Mouse (Mus musculus): ENCODE results near the gene Nrarp.
A peak's percentile ranks its signal among the peaks of the same experiment; 100 is the strongest.

Nrarp gene

DNA sequence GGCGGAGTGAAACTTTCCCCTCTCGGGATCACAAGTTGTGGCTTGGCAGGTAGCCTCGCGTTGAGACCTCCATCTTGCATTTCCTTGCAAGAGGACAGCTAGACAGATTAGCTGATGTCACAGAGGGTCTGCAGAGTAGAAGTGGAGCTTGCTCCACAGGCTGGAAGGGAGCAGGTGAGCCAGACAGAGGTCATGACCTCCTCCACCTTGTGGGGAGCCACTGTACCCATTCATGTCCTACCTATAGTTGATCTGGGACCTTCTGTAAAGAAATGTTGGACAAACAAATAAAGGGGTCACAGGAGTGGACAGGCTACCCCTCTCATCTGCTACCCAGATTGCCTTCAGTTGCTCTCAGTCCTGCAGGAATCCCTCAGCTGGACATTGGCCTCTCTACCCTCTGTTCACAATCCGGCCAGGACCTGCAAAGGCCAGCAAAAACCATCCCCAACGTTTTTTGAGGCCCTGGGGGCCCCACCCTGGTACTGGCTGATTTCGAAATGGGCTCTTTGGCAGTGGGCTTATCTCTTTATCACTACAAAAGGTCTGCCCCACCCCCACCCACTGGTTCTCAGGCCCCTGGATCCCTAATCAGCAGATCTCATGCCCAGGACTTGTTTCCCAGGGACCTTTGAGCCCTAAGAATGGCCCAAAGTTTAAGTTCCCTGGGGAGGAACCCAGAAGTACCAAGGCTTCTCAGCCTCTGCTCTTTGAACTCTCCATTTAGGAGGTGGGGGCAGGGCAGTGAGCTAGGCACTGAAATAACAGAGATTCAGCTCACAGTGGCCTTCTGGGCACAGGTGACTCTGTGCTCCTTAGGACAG is 5.5 kb upstream of the Nrarp start:
- no peak for DNase-seq (ENCODE audit: low spot score)

DNA sequence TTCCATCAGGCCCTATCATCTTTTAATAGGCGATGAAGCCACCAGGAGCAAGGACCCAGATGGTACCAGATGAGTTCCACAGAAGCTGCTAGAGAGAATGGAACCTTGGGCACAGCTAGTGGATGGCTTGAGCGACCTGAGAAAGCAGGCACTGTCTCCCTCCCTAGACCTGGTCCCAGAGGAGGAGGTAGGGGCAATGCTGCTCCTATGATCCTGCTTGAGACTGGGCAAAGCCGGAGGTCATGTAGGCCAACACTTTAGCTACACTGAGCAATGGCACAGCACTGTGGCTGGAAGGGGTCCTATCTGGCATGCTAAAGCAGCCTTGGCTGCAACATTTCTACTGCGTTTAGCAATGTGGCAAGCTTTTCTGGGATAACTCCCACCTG is 4.9 kb upstream of the Nrarp start:
- DNase-seq (ENCODE audit: low spot score) = no peak

GRCm38 (mm10) chr2:25176573-25176972 is 4.0 kb upstream of the Nrarp start:
- no peak for DNase-seq (ENCODE audit: low spot score)

DNA sequence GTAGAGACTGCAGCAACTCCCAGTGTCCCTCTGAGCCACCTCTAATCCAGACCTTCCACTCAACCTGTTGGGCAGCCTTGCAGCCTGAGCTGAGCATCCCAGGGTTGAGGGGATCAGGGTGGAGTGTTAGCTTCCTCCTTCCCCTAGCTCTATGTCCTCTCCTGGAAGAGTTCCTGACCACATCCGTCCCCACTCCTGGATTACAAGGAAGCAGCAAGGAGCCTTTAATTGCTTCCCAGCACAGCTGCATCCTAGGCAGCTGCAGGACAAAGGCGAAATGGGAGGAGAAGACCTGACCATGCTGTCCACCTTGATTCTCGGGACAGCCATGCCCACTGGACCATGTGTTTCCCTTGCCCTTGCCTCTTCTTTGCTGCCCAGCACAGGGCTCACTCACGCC is 3.5 kb upstream of the Nrarp start:
- DNase-seq (ENCODE audit: low spot score) = no peak

- peak; percentile 76 for DNase-seq (ENCODE audit: low spot score)
Measured at GRCm38 (mm10) chr2:25177685-25178084, 2.9 kb upstream of the Nrarp start.

- DNase-seq (ENCODE audit: low spot score) = no peak
Measured at GRCm38 (mm10) chr2:25178285-25178972, 2.1 kb upstream of the Nrarp start.

DNA sequence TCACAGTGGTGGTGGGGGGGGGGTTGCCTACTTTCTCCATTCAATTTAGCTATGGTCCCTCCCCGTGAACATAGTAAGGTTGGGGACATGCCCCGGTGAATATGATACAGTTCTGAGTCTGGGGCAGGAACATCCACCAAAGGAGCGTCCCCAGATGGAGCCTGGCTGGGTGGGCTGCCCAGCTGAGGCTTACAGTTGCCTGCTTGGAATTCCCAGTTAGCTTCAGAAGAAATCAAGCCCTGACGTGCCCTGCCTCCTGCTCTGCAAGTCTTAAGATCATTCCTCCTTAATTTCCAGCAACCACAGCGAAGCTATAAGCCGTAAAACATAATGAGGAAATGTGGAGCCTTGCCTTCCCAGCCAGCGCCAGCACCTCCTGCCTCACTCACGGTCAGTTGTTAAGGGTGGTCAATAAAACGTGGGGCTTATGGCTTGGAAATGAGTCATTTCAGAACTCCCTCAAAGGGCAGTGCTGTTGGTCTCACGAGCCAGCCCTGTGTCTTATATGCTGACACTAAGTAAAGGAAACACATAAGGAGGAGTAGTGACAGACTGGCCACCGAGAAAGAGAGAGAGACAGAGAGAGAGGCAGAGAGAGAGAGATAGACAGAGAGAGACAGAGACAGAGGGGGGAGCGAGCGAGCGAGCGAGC is 866 bp upstream of the Nrarp start:
- DNase-seq (ENCODE audit: low spot score) = no peak

DNA sequence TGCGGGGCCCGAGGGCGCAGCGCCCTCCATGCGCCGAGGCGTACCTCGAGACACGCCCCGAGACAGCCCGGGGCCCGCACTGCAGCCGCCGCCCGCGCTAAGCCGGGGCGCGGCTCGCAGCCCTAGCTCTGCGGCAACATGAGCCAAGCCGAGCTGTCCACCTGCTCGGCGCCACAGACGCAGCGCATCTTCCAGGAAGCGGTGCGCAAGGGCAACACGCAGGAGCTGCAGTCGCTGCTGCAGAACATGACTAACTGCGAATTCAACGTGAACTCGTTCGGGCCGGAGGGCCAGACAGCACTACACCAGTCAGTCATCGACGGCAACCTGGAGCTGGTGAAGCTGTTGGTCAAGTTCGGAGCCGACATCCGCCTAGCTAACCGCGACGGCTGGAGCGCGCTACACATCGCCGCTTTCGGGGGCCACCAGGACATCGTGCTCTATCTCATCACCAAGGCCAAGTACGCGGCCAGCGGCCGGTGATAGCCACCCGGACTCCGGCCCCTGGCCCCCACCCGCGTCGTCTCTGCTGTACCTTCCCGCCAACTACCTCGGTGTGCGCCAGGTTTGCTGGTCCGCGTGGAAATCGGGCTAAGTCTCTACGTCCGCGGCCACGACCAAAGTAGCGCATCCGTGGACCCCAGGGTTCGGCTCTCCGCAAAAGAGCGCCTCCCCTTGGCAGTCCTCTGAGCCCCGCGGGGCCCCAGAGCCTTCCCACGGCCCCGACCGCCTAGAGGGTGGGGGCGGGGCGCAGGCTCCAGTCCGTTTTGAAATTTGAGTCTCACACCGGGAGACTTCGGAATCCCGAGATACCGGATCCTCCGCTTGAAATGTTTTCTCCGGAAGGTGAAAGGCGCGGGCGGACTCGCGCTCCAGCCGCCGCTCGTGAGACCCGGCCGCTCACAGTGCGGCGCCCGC is 674 bp downstream of the Nrarp start:
- DNase-seq (ENCODE audit: low spot score) = peak; percentile 83

DNA sequence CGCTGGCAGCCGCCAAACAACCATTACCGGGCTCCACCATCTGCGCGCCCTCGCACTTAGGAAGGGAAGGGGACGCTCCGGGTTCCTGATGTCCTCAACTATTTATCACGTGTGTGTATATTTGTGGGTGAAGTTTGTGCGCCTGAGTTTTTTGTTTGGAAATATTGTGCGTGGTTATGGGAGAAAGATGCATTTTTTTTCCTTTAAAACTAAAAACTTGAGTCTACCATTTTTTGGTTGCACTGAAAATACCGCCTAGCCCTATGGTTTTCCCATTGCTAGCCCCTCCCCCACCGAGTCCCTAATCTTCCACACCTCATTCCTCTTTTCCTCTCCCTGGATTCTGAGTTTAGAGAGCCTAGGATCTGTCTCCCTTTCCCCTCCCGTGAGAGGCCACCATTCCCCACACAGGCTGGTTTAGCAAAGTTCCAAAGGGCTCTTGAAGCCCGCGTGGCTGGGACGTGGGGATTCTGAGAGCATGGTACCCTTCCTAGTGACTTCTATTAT is 1.4 kb downstream of the Nrarp start:
- DNase-seq (ENCODE audit: low spot score) = peak; percentile 58

DNA sequence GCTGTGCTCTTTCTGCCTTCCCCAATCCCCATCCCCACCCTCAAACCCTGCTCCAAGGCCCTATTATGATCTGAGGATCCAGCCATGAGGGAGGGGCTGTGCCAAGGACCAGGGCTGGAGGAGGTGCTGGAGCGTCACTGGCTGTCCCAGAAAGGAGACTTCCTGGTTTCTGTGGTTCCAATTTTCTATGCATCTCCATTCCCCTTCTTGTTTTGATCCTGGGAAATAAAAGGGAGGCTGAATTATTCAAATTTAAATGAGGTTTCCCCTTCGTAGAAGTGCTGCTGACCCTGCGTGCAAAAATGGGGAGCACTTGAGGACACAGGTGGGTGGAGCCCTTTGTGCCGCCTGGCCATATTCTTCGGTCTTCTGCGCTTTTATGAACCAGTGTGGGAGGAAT is 2.1 kb downstream of the Nrarp start:
- DNase-seq (ENCODE audit: low spot score) = peak; percentile 42

DNA sequence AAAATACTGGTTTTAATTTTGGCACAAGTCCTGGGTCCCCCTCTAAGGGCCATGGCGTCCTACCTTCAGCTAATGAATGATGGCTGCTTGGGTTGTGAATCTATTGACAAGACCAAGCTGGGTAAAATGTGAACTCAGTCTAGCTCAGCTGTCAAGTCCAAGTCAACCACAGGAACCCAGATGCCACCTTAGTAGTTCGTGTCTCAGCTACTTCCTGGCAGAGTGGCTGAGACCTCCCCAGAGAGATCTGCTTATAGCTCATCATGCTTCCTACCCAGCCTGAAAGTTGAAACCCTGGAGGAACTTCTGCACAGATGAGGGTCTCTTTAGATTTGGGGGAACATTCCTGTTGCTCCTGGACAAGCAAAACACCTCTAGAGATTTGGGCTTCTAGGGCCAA is 2.8 kb downstream of the Nrarp start:
- DNase-seq (ENCODE audit: low spot score) = no peak

DNA sequence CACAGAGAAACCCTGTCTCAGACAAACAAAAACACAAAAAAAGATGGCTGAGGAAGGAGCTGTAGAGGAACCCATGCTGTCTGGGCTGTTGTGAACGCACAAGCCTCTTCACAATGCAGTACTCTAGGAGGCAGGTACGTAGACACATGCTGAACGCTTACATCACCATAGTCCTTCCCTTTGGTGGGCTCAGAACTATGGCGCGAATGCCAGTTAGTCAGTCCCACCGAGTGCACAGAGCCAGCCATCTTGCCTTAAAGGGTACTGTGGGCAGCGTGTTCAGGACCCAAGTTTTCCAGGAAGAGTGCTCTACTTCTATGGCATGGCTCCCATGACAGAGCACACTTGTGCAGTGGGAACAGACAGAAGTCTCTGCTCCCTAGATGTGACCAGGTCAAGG is 3.9 kb downstream of the Nrarp start:
- DNase-seq (ENCODE audit: low spot score) = no peak

DNA sequence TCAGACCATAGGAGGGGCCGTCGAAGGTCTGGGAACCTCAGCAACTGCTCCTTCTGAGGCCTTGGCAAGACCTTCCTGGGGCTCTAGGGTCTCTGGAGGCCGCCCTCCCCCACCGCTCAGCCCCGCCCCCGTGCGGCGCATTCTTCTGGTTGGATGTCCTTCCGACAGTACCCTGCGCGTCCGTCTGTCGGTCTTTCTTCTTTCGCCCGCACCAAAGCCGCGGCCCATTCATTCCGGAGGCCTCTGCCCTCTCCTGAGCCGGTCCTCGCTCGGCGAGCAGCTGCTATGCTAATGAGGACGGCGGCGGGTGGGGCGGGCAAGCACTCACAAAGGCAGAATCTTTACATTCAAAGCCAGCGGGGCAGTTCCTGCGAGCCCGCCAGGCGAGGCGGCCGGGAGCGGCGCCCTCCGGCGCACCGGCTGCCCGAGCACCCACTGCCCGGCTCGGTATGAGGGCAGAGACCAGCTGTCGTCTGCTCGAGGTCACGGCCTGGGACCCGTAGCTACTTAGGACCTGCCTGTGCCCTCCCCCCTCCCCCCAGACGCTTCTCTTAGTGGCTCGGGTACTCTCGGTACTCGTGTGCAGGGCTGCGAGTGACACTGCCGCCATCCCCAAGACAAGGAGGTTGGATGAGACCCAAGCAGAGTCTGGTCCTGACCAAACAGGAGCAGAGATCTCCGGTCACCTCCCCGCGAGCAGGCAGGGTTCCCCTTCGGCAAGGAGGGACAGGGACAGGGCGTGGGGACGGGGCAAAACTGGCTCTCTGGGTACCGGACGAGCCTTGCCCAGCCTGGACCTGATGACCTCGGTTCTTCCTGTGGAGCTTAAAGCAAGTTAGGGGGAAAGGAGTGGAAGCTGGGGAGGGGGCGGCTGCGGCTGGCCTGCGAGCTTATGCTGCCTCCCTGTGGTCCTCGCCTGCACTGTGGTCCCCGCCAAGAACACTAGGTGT is 5.3 kb downstream of the Nrarp start:
- DNase-seq (ENCODE audit: low spot score) = peak; percentile 87

GRCm38 (mm10) chr2:25186575-25186930 is 6.0 kb downstream of the Nrarp start:
- DNase-seq (ENCODE audit: low spot score) = no peak

- DNase-seq (ENCODE audit: low spot score) = no peak
Measured at GRCm38 (mm10) chr2:25187841-25188240, 7.3 kb downstream of the Nrarp start.

- peak; percentile 96 for DNase-seq (ENCODE audit: low spot score)
Measured at GRCm38 (mm10) chr2:25193330-25193770, 12.8 kb downstream of the Nrarp start.

DNA sequence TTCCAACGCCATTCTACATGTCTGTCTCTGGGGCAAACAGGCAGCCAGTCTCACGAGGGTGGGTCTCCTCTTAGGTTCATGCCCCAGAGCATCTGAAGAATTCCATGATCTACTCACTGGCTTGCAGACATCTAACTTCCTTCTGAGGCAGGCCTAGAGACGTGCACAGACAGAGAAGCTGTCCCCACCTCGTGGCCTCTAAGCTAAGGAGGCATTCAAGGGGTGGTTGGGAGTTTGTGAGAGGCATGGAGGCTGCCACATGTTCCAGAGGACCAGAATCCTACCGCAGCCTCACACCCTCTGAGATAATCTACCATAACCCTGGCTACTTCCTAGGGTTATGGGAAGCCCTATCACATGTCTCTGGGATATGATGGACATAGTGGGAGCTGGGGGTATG is 13.4 kb downstream of the Nrarp start:
- no peak for DNase-seq (ENCODE audit: low spot score)

DNA sequence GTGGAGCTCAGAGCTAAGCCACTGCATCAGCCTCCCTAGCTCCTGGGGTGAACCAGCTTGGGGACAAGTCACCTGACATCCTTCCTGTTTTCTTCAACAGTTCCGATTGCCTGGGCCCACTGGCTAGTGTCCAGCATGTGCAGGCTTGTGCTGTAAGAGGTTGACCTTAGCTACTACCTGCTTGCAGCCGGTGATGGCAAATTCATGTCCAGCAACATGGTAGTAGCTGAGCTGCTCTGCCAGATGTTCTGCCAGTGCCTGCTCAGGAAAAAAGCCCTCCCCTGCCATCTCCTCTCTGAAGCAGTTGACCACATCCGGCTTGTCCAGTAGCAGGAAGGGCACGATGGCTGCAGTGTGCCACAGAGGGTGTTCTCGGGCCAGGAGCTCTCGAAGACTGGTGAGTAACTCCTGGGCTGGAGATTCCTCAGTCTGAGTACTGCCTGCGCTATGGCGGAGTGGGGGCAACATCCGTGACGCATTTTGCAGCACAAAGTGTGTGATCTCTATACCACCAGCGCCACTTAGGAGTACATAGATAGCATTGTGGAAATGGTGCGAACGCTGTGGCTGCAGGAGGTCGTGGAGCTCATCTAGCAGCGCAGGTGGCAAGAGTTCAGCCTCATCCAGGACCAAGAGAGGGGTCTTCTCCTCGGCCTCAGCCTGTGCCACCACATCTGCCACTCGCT is 14.1 kb downstream of the Nrarp start:
- DNase-seq (ENCODE audit: low spot score) = no peak

DNA sequence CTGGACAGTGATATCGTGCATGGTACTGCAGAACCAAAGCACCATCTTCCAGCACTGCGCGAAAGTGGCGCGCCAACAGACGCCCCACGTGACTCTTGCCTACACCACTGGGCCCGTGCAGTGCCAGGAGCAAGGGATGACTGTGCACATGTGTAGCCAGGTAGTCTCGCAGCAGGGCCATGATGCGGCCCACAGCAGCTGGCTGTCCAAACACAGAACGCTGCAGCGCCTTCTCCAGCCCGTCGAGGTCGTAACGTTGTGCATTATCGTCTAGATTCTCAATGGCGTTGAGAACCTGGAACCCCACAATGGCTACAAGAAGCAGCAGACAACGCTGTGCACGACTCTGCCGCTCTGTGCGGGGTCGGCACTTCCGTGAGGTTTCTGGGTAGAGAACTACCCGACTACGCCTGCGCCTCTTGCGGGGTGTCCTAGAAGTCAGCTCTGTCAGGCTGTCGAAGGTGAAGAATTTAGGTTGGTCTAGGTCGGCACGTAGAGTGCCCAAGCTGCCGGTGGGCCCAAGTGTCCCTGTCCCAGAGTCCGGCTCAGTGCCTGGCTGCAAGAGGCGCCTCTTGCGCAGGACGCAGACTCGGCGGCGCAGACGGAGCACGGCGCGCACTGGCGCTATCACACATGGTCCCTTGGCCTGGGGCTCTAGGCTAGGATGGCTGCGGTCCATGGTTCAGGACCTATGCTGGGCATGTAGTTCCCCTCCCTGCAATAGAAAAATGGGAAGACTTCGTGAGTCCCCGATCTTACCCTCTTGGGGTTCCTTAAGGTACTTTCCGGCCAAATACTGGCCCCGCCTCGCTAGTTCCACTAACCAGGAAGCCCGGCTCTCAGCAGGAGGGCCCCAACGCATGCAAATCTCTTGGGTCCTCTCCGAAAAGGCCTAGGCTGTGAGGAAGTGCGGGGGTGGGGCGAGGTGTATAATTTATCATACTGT is 14.9 kb downstream of the Nrarp start:
- DNase-seq (ENCODE audit: low spot score) = no peak

All from retina, embryonic 14.5 days (tissue).